Mouse (Mus musculus) layer of hippocampus, postnatal 25 days (tissue): ENCODE measurements around the gene Supt6. TPM values are rescaled to one million over a fixed set of nuclear protein-coding genes. Genes with fewer than 3 reads are reported as not detected.
"Not testable (repeated sequence)": the region's sequence is repeated elsewhere in the genome, so short reads cannot be mapped to it uniquely, and the experiment has no call there.

ENCODE experiments used
- DNase-seq, 2 experiments: peaks; one replicate each; pipeline ENCODE4 v3.0.0; 2022; ENCODE audit warnings: mixed read lengths in 2 of 2, low spot score in 1 of 2; ENCODE audit errors: extremely low spot score in 1 of 2
- total RNA-seq, 2 experiments: library from RNA; stranded (reverse); gene quantifications; 2 replicates each; pipeline ENCODE4 v1.2.3; 2021

Gene Supt6
- total RNA-seq = 100 to 1,000 TPM; 110 to 123 TPM

DNA sequence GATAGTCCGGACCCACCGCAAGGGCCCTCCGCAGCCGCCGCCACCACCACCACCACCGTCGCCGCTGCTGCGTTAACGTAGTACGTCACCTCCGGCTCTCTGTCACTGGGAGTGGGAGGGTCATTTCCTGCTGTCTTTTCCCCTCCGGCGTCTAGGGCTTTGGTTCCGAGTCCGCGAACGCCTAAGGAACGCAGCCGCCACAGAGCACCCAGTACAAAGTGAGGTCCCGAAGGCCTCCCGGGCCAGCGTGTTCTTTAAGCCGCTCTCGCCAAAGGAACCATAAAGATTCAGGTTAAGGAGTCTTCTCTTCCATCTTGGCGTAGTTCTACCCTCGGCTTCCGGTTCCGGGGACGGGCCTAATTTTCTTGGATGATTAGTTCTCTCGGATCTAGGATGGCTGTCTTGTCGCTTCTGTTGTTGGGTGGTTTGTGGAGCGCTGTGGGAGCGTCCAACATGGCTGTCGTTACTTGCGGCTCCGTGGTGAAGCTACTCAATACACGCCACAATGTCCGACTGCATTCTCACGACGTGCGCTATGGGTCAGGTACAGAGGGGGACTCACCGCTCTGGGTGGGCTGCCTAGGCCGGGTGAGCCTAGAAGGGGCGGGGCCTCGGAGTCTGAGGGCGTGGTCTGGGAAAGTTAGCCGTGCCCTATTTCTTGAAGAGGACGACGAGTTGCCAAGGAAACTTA, at the start of gene Supt6, which contains the start of gene Sdf2:
Gene Supt6 (minus strand): TSS at position 361 of the 691 bp plus-strand sequence.
Gene Sdf2 (plus strand): TSS at position 120 of the 691 bp plus-strand sequence.
- DNase-seq = peak; percentile 75 to 80

DNA sequence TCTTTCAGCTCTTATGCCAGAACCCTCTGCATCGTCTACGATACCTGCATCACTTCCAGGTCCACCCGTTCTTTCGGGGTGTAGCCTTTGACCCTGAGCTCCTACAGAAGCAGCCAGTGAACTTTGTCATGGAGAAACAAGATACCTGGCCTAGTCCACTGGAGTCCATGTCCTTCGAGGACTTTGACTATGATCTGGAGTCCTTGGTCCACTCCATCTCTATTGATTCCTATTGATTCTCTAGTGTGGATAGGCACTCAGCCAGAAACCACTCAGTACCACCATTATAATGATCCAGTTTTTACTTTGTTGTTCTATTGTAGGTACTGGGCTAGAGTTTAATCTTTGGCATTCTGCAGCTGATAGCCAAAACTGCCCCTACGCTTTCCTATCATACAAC, 48.8 kb upstream of the Supt6 start:
- DNase-seq = no peak

DNA sequence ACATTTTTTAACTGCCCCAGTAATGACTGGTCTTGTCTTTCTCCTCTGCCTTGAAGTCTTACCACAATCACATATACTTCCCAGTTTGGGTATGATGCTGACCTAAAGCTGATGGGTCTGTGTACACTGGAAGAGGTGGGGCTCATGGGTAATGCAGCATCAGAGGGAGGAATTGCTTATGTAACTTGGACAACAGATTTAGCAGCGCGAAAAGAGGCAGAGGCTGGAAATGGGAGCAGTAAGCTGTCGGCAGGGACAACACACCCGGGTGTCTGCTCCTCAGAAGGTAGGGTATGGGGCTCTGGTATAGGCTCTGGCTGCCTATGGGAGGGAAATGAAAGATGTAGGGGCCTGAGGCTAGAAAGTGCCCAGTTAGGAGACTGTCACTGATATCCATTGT, 44.9 kb upstream of the Supt6 start, which contains the start of gene BC030499:
Gene BC030499 (plus strand): TSS at position 188 of the 400 bp plus-strand sequence.
- no peak for DNase-seq

DNA sequence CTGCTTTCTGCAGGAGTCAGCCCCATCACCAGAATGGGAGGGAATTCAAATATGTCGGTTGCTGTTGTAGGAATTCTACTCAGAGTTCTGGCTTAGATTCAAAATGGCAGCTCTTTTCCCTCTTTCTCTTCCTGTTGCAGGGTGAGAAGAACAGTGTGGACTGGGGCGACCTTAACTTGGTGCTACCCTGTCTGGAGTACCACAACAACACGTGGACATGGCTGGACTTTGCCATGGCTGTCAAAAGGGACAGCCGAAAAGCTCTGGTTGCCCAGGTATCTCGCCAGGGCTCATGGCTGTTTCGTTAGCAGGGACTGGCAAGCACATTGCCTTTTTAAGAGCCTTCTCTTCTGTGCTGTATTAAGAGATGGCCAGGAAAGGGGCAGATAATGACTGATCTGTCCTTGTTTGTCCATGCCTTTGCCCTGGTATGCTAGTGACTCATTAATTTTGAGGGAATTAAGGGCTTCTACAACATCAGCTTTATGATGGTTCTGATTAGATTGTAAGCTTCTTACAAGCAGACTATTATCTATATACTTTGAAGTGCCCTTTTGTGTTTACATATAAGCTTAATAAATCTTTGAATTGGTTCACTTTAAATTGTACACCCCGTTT, 43.5 kb upstream of the Supt6 start:
- no peak for DNase-seq

DNA sequence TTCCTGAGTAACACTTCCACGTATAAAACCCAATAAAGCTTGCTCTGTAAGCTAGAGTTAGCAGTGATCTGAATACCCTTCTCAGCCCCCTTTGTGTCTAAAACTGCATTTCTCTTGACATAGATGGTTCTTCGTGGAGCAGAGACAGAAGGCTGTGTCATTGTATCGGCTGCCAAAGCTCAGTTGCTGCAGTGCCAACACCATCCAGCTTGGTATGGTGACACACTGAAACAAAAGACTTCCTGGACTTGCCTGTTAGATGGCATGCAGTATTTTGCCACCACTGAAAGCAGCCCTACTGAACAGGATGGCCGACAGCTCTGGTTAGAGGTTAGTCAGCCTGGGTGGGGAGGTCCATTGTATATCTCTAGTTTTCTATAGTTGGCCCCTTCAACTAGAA, 33.8 kb upstream of the Supt6 start:
- DNase-seq = no peak

DNA sequence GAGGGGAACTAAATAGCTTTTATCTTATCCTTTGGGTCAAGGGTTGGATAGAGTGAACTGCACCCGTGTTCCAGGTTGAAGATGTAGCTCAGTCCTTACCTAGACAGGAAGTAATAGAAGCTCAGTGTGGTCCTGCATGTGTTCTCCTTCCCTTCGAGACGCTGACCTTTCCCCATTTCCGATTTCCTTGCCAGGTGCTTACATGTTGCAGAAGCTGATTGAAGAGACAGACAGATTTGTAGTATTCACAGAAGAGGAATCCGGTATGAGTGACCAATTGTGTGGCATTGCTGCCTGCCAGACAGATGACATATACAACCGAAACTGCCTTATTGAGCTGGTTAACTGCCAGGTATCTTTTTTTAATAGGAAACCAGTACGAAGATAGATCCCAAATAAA, 33.1 kb upstream of the Supt6 start:
- no peak for DNase-seq

DNA sequence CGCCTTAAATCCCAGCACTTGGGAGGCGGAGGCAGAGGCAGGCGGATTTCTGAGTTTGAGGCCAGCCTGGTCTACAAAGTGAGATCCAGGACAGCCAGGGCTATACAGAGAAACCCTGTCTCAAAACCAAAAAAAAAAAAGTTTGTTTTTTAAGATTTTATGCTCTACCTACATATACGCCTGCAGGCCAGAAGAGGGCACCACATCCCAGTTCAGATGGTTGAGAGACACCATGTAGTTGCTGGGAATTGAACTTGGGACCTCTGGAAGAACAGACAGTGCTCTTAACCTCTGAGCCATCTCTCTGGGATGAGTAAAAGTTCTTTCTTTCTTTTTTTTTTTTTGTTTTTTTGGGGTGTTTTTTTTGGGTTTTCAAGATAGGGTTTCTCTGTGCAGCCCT, 30.4 kb upstream of the Supt6 start:
- not testable (repeated sequence) for DNase-seq

DNA sequence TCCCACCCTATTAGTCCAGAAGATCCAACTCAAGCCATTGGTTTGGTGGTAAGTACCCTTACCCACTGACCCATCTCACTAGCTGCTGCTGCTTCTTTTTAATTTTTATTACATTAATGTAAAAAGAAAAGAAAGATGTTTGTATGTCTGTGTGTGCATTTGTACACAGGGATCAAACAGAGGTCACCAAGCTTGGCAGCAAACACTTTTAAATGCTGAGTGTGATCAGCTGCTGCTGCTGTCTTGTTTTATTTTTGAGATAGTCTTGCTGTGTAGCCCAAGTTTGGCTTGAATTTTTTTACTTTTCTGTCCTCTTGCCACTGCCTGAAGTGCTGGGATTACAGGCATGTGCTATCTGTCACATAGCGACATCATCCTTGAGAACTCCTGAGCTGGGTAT, 29.8 kb upstream of the Supt6 start:
- DNase-seq = no peak

DNA sequence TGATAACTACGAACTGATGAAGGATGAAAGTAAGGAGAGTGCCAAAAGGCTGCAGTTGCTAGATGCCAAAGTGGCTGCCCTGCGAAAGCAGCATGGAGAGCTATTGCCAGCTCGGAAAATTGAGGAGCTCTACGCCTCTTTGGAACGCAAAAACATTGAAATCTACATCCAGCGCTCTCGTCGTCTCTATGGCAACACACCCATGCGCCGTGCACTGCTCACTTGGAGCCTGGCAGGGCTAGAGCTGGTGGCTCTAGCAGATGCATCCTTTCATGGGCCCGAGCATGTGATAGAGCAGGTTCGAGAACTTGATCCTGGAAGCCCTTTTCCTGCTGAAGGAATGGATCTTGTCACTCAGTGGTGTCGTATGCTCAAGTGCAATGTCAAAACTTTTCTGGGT, 26.2 kb upstream of the Supt6 start:
- peak; percentile 43 to 47 for DNase-seq

DNA sequence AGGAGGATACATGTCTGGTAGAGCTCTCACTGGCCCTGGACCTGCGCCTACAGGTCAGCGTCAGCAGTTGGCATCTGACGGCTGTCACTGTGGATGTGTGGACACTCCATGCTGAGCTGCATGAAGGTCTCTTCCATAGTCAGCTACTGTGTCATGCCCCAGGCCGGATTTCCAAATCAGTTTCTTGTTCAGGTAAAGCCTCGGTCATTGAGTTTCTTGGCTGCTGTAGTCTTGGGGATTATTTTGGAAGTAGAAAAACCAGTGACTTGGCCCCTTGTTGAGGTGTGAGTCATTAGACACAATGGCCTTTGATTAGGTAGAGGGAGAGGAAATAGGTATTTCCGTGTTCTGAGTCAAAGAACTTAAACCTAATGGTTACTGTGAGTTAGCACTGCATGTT, 19.8 kb upstream of the Supt6 start:
- DNase-seq = no peak

DNA sequence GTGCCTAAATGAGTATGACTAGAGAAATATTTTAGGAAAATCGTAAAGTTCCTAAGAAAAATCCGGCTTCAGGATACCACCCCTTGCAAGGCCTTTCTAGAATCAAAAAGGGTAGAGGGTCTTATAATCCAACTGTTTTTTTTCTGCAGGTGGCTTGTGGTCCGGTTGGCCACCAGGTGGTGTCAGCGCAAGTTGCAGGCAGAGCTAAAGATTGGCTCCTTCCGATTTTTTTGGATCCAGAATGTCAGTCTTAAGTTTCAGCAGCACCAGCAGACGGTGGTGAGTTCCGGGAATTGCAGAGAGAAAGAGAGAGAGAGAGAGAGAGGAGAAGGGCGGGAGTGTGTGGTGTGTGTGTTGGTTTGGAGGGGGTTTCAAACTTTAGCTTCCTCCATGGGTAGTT, 16.8 kb upstream of the Supt6 start:
- peak in 1 of 2 experiments; percentile 33 for DNase-seq

DNA sequence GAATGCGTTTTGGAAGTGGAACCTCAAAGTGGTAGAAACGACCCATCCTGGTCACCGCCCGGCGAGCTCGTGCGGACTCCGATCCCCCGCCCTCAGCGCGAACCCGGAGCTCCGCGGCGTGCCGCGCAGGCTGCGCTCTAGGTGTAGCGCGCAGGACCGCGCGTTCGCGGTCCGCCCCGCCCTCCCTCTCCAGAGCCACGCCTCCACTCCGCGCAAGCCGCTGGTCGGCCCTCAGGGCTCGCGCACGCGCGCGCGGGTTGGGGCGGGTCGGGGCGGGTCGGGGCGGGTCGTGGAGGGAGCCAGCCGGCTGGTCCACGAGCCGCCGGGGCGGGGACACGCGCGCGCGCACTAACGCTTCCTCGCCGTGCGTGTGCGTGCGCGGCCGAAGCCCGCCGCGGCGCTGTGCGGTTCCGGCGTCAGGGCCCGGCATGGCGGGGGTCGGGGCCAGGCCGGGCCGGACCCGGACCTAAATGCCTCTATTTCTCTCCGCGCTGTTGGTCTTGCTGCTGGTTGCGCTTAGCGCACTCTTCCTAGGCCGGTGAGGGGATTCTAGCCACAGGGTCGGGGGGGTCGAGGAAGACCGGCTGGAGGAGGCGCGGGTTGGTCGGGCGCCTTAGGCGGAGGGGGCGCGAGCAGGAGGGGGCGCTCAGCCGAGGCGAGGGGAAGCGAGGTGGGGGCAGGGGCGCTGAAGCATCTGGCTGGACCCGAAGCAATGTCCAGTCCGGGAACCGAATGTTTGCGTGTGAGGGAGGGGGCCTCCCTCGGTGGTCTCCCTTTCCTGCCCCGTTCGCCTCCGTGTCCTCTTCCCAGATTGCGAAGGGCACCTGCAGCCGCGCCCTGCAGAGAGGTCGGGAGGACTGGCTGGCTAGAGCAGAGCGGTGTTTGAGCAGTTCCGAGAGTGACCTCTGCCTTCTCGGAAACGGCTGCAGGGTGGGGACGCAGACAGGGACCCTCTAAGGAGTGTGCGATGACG, 15.9 kb upstream of the Supt6 start, which contains the start of gene 2610507B11Rik:
Gene 2610507B11Rik (plus strand): TSS at position 373 of the 973 bp plus-strand sequence.
- peak; percentile 75 to 78 for DNase-seq

DNA sequence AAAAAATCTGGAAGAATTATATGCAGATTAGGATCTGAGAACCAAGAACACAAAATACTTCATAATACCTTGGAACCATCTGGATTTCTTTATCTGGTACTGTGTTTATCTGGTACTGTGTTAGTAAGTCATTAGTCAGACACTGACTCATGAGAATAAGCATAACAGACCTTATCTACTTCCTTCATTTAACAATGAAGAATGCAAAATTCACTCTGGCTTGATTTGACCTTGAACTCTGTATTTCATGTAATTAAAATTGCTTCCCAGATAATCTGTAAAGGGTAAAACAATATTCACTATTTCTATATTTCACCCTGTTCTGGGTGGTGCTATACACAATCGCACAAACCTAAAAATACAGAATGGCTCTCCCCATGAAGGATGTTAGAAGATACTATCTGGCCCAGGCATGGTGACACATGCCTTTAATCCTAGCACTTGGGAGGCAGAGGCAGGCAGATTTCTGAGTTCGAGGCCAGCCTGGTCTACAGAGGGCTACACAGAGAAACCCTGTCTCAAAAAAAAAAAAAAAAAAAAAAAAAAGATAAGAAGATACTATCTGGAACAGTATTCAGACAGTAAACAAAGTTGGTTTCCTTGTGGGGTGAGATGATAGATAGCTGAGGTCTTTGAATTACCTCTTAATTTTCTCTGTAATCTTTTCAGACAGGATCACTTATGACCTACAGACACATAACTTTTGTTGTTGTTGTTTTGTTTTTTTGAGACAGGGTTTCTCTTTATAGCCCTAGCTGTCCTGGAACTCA, 14.9 kb upstream of the Supt6 start:
- no peak for DNase-seq

DNA sequence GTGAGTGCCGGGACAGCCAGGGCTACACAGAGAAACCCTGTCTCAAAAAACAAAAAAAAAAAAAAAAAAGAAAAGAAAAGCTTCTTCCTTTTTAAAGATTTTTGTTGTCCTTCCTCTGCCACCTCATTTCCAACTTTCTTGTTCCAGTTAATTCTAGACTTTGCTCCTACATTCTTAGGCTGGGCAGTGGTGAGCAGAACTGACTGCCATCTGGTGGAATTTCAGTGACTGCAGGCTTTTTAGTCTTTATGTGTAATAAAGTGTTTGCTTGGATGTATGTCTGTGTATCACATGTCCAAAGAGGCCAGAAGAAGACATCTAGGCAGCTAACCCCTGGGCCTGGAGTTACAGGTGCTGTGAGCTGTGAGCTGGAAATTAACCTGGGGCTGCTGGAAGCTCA, 10.8 kb upstream of the Supt6 start:
- no peak for DNase-seq

DNA sequence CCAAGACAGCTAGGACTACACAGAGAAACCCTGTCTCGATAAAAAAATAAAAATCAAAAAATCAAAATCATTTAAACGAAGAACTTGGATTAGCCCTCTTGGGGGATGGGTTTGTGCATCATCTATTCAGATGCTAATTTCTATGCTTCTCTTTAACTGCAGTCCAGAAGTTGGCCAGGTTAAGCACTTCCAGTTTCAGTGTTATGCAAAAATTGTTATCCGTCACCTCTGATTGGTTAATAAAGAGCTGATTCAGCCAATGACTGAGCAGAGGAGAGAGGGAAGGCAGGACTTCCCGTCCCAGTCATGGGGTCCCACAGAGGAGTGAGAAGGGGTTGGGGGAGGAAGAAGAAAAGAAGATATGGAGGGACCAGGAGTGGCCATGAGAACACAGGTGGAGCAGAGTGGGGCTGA, 1.9 kb upstream of the Supt6 start:
- DNase-seq = no peak

DNA sequence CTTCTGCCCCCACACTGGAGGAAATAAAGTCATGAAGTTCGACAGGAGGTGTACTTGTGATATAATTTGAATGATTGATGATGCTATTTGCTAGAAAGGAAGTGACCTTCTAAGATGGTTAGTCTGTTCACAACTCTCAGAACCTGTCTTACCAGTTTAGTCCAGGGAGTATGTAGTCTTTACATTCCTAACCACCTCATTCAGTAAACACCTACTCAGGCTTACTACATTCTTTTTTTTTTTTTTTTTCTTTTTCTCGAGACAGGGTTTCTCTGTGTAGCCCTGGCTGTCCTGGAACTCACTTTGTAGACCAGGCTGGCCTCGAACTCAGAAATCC, 1.2 kb upstream of the Supt6 start:
- DNase-seq = no peak

DNA sequence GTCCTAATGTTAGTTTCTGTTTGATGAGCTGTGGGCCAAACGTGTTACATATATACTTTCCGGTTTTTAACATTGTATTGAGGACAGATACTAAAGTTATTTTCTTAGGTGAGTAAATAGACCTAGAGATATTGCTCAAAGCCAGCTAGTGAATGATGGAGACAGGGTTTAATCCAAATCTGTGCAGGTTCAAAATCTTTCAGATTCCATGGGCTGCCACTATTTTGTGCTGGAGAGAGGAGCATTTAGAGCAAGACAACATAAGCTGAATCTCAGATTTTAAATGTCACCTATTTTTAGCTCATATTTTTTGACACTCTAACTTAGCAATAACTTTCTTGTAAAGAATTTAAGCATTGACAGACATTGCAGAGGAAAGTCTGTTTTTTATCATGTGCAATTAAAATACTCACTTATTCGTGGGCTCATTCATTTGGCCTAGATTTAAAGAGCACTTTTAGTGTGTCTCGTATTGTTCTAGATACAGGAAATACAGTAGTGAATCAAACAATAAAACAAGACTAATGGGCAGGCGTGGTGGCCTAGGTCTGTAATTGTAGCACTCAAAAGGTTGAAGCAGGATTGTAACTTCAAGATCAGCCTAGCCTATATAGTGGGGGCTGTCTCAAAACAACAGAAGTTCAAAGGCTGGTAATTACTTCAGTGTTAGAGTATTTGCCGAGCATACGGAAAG, 678 bp upstream of the Supt6 start:
- no peak for DNase-seq

DNA sequence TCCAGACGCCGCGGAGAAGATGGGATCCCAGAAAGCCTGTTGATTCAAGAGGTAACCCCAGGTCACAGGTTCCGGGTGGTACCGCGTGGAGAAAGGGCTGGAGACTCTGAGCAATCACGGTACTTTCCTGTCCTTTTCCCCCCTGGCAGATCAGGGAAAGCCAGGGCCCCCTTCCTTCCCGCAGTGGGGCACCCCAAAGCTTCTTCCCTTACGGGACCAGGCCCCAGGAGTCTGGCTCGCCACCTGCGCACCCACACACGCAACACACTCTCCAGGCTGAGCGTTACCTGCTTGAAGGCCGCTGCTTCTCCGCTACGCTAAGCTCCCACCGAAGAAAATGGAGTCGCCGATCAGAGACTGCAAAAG, 543 bp downstream of the Supt6 start:
- DNase-seq = no peak

DNA sequence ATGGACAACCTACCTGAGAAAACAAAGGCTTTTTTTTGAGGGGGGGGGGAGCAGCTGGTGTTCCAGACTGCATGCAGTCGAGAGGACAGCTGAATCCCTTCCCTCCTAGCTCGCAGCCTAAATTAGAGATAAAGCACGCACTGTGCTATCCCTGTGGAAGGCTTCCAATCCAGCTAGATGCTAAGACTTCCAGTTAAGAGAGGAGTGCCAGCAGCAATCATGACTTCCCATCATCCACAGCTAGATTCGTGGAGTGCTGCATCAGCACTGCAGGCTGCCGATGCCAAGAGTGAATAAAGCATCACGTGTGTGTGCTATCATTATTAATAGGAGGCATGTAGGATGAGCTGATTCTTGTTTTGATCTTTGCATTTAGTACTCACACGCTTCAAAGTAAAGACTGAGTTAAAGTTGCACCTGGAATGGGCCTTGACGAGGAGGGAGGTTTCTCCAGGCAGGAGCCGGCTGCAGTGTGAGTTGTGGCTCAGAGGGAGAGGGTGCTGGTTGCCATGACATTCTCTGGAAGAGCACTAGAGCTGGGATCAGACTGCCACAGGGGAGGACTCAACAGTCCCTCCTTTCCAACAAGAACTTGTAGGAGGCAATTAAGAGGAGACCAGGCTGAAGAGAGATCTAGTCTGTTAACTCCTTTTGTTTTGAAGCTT, 5.5 kb downstream of the Supt6 start:
- peak; percentile 26 to 34 for DNase-seq
